25 mouse cellular contexts compared by ENCODE assay signal in genomic region chr13:92931696-92932095, GRCm38 (mm10).
DNase-seq lines count a peak whose midpoint lies in the region; ATAC-seq lines count a peak whose summit lies in the region.
"Had no signal": no experiment of that assay in that cellular context is flagged by ENCODE, and none has a peak within 500 bp of the region (broad histone marks: within the 10 kb centered on the region; RNA-seq: fewer than 3 reads in every experiment).

No protein-coding gene starts in this region.

- no peak overlapping the region for H3K9ac ChIP-seq in forebrain, embryonic 16.5 days (replicated peaks; ENCODE audit: low read depth, low read length)
- no peak overlapping the region for H3K9ac ChIP-seq in forebrain, embryonic 13.5 days
- H3K9ac ChIP-seq: forebrain, embryonic 12.5 days; limb, embryonic 12.5 days had no signal

- H3K4me2 ChIP-seq in forebrain, embryonic 16.5 days (ENCODE audit: low read length) = no peak overlapping the region
- H3K4me2 ChIP-seq in forebrain, embryonic 13.5 days = no peak overlapping the region
- H3K4me2 ChIP-seq: forebrain, embryonic 12.5 days; limb, embryonic 12.5 days; liver, embryonic 11.5 days had no signal

- H3K4me3 ChIP-seq in forebrain, embryonic 16.5 days (replicated peaks; ENCODE audit: low read length) = no peak overlapping the region
- H3K4me3 ChIP-seq in forebrain, embryonic 13.5 days = no peak overlapping the region
- no peak overlapping the region for H3K4me3 ChIP-seq in embryonic facial prominence, embryonic 10.5 days
- H3K4me3 ChIP-seq in limb, embryonic 10.5 days = no peak overlapping the region
- H3K4me3 ChIP-seq: forebrain, embryonic 12.5 days; layer of hippocampus, adult 2 months; limb, embryonic 12.5 days; megakaryocyte, embryonic 14.5 days had no signal

- ATAC-seq in forebrain, embryonic 16.5 days = peak; percentile 61
- ATAC-seq in forebrain, embryonic 13.5 days = no peak
- ATAC-seq: CD4-positive, CD25-positive, alpha-beta regulatory T cell, adult 4 months; hindbrain, embryonic 16.5 days had no signal

- no peaks in the 10 kb centered on the region for H3K27me3 ChIP-seq in forebrain, embryonic 16.5 days (replicated peaks; ENCODE audit: control insufficient read depth, insufficient read depth, low read length)
- no peaks in the 10 kb centered on the region for H3K27me3 ChIP-seq in forebrain, embryonic 13.5 days
- no peaks in the 10 kb centered on the region for H3K27me3 ChIP-seq in embryonic facial prominence, embryonic 10.5 days (replicated peaks; ENCODE audit: low read depth, poor library complexity, severe bottlenecking)
- no peaks in the 10 kb centered on the region for H3K27me3 ChIP-seq in limb, embryonic 10.5 days (ENCODE audit: low read depth, poor library complexity, severe bottlenecking)
- H3K27me3 ChIP-seq: forebrain, embryonic 12.5 days; limb, embryonic 12.5 days had no signal

- 56% methylated on average over 2 of the region's 2 CpGs for WGBS in forebrain, embryonic 16.5 days
- WGBS in forebrain, embryonic 13.5 days = 73% methylated on average over 2 of the region's 2 CpGs
- WGBS in embryonic facial prominence, embryonic 10.5 days = 52% methylated on average over 2 of the region's 2 CpGs
- WGBS in limb, embryonic 10.5 days = 37% methylated on average over 2 of the region's 2 CpGs

- peak; percentile 48 for DNase-seq in brain, adult 2 months (ENCODE audit: low read depth, low spot score)
- DNase-seq in embryonic facial prominence, embryonic 10.5 days (ENCODE audit: low spot score) = peak; percentile 38
- peak; percentile 52 for DNase-seq in limb, embryonic 10.5 days (ENCODE audit: low spot score)
- DNase-seq in gastrocnemius, postnatal 4 days (ENCODE audit: low spot score in 2 of 2) = no peak
- DNase-seq in kidney, postnatal 4 days = no peak
- DNase-seq: adrenal gland, postnatal 14 days; cerebellum, adult 9-11 months; gastrocnemius, postnatal 25 days; kidney, adult 2 months; kidney, postnatal 10 days; lung, adult 18-20 months; lung, postnatal 10 days; midbrain, embryonic 14.5 days; right cerebral cortex, postnatal 14 days; spleen, adult 18-20 months; thymus, postnatal 14 days had no signal

- H3K27ac ChIP-seq in forebrain, embryonic 16.5 days (ENCODE audit: low read length) = no peak overlapping the region
- H3K27ac ChIP-seq in forebrain, embryonic 13.5 days = no peak overlapping the region
- no peak overlapping the region for H3K27ac ChIP-seq in embryonic facial prominence, embryonic 10.5 days (replicated peaks)
- no peak overlapping the region for H3K27ac ChIP-seq in limb, embryonic 10.5 days
- H3K27ac ChIP-seq: forebrain, embryonic 12.5 days; layer of hippocampus, adult 2 months; limb, embryonic 12.5 days had no signal

- no peaks in the 10 kb centered on the region for H3K36me3 ChIP-seq in forebrain, embryonic 16.5 days (ENCODE audit: control insufficient read depth, insufficient read depth)
- H3K36me3 ChIP-seq in forebrain, embryonic 13.5 days (ENCODE audit: poor library complexity, severe bottlenecking) = no peaks in the 10 kb centered on the region
- no peaks in the 10 kb centered on the region for H3K36me3 ChIP-seq in embryonic facial prominence, embryonic 10.5 days (replicated peaks)
- H3K36me3 ChIP-seq in limb, embryonic 10.5 days = no peaks in the 10 kb centered on the region
- H3K36me3 ChIP-seq: forebrain, embryonic 12.5 days; limb, embryonic 12.5 days had no signal

- no peaks in the 10 kb centered on the region for H3K9me3 ChIP-seq in forebrain, embryonic 16.5 days (ENCODE audit: control insufficient read depth, low read length)
- no peaks in the 10 kb centered on the region for H3K9me3 ChIP-seq in forebrain, embryonic 13.5 days (replicated peaks)
- H3K9me3 ChIP-seq in embryonic facial prominence, embryonic 10.5 days = no peaks in the 10 kb centered on the region
- H3K9me3 ChIP-seq in limb, embryonic 10.5 days (replicated peaks) = no peaks in the 10 kb centered on the region
- H3K9me3 ChIP-seq: forebrain, embryonic 12.5 days had no signal

- H3K4me1 ChIP-seq in forebrain, embryonic 16.5 days (replicated peaks; ENCODE audit: control insufficient read depth, insufficient read depth, low read length) = no peaks in the 10 kb centered on the region
- no peaks in the 10 kb centered on the region for H3K4me1 ChIP-seq in forebrain, embryonic 13.5 days
- peaks cover 16% of the 10 kb centered on the region for H3K4me1 ChIP-seq in embryonic facial prominence, embryonic 10.5 days
- peaks cover 18% of the 10 kb centered on the region for H3K4me1 ChIP-seq in limb, embryonic 10.5 days
- H3K4me1 ChIP-seq: forebrain, embryonic 12.5 days had no signal

Comparison
In these comparisons a context has a peak if more than half of its experiments do, and no peak if none do; other contexts are left out.
1. DNase-seq: peak in brain, adult 2 months (single experiment), embryonic facial prominence, embryonic 10.5 days (single experiment) and limb, embryonic 10.5 days (single experiment); none in gastrocnemius, postnatal 4 days (0 of 2) and kidney, postnatal 4 days (0 of 2).